Mouse (Mus musculus) heart, embryonic 12.5 days (tissue): ENCODE measurements around the gene Nfic. TPM values are rescaled to one million over a fixed set of nuclear protein-coding genes. Genes with fewer than 3 reads are reported as not detected.

Experiments used
- ATAC-seq: fragments of 200-750 bp; cut with Nextera tagmentation; 2 replicates; pipeline ENCODE4 v1.8.0; 2017; ENCODE audit warnings: moderate TSS enrichment, moderate library complexity; ENCODE audit not compliant: insufficient number of reproducible peaks, low FRiP score
- H3K27ac ChIP-seq: fragments of 300-500 bp; sonication (generic); 2 replicates; pipeline ENCODE4 v1.5.1; 2016; ENCODE audit warnings: mild to moderate bottlenecking, moderate library complexity; ENCODE audit not compliant: poor library complexity, severe bottlenecking
- H3K27me3 ChIP-seq: fragments of 300-500 bp; sonication (generic); replicated peaks from 2 replicates; pipeline ENCODE4 v1.6.1; 2016; ENCODE audit warnings: mild to moderate bottlenecking, moderate library complexity
- H3K36me3 ChIP-seq: fragments of 300-500 bp; sonication (generic); 2 replicates; pipeline ENCODE4 v1.6.1; 2016; ENCODE audit warnings: mild to moderate bottlenecking, moderate library complexity
- H3K4me1 ChIP-seq: fragments of 300-500 bp; sonication (generic); replicated peaks from 2 replicates; pipeline ENCODE4 v1.6.1; 2016; ENCODE audit warnings: mild to moderate bottlenecking
- H3K4me2 ChIP-seq: fragments of 300-500 bp; sonication (generic); 2 replicates; pipeline ENCODE4 v1.6.1; 2016; ENCODE audit warnings: mild to moderate bottlenecking, moderate library complexity
- H3K4me3 ChIP-seq: fragments of 300-500 bp; sonication (generic); 2 replicates; pipeline ENCODE4 v1.5.1; 2016; ENCODE audit warnings: mild to moderate bottlenecking
- H3K9ac ChIP-seq: fragments of 300-500 bp; sonication (generic); 2 replicates; pipeline ENCODE4 v1.6.1; 2016; ENCODE audit warnings: mild to moderate bottlenecking, moderate library complexity
- H3K9me3 ChIP-seq: fragments of 300-500 bp; sonication (generic); replicated peaks from 2 replicates; pipeline ENCODE4 v1.6.1; 2016; ENCODE audit warnings: mild to moderate bottlenecking, moderate library complexity
- WGBS: fragments of 180-500 bp; shearing (Covaris S2); methylation state at CpG from one replicate; pipeline ENCODE4 v1.1.7; 2016; 5-methylcytosine and 5-hydroxymethylcytosine counted together
- polyA plus RNA-seq: library from polyadenylated mRNA; unstranded; fragments of >200 nt; fragmentation: Nextera tagmentation; extraction: Ambion mirVana; gene quantifications from 2 replicates; pipeline ENCODE4 v1.2.1, GENCODE M21; 2016

The Nfic gene
- polyA plus RNA-seq, 1 experiment from 2014 or later, result 40.7 TPM

DNA sequence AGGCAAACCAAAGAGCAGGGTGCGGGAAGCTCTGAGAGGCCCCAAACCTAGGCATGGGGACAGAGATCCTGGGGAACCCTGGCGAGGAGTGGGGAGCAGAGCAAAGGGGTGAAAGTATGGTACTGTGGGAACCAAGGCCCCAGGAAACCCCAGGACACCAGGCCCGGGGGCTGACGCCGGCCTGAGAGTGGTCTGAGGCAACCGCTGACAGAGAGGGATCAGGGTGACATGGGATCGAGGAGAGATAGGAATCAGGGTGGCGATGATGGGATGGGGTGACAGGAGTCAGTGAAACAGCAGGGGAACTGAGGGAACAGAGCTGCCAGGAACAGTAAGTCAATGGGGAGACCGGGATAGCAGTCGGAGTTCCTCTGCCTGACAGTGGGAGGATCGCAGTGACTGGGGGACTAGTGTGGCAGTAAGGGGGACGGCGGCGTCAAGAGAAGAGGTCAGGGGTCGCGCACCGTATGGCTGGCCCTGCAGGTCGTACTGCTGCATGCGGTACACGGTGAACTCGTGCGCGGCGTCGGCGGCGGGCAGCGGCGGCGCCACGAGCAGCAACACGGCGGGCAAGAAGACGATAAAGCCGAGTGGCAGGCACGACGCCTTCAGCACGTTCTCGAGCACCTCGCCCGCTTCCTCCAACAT, 40.3 kb upstream of the Nfic start:
- peak overlapping the region; percentile 48 for H3K27ac ChIP-seq

DNA sequence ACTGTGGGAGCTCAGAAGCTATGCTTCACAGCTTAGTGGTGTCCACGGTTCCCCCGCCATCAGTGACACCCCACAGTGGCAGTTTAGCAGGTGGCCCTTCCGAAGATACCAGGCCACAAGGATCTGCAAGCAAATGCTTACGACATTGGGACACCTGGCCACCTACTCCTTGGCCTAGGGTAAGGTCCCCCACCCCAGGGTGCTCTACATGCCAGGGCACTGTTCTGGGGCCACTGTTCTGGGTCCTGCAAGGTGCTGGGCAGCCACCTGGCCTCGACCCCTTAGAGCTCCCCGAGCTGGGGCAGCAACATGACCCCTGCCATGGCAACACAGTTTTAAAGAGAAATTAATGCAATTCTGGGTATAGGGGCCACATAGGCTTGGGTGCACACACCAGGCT, 39.7 kb upstream of the Nfic start:
- Histone ChIP-seq H3K27me3 (no peaks in the 10 kb centered on the region), H3K4me2 (peak overlapping the region; percentile 99), H3K36me3 (peaks cover 39% of the 10 kb centered on the region), H3K4me1 (peaks cover 19% of the 10 kb centered on the region), H3K9me3 (no peaks in the 10 kb centered on the region), H3K4me3 (peak overlapping the region; percentile 90), H3K9ac (peak overlapping the region; percentile 93), H3K27ac (no peak overlapping the region)
- 70% methylated on average over 6 of the region's 6 CpGs for WGBS
- ATAC-seq, result no peak

More for the DNA sequence above, 40.3 kb upstream of the Nfic start:
- peak overlapping the region; percentile 90 for H3K4me3 ChIP-seq
- peak; percentile 3; the same call in 1 of the 2 replicates for ATAC-seq
- peaks cover 33% of the 10 kb centered on the region for H3K36me3 ChIP-seq
- under 1% methylated on average over 41 of the region's 41 CpGs for WGBS
- peak overlapping the region; percentile 93 for H3K9ac ChIP-seq
- peaks cover 19% of the 10 kb centered on the region for H3K4me1 ChIP-seq
- H3K4me2 ChIP-seq, result peak overlapping the region; percentile 99
- no peaks in the 10 kb centered on the region for H3K27me3 ChIP-seq
- no peaks in the 10 kb centered on the region for H3K9me3 ChIP-seq

- ATAC-seq, result no peak
- Histone ChIP-seq H3K36me3 (peaks cover 46% of the 10 kb centered on the region), H3K27ac (no peak overlapping the region), H3K4me1 (peaks cover 19% of the 10 kb centered on the region), H3K4me2 (peak overlapping the region; percentile 99), H3K27me3 (no peaks in the 10 kb centered on the region), H3K9ac (no peak overlapping the region; the same call in 1 of the 2 replicates), H3K9me3 (no peaks in the 10 kb centered on the region), H3K4me3 (no peak overlapping the region)
- 84% methylated on average over 11 of the region's 11 CpGs for WGBS
Measured at GRCm38 (mm10) chr10:81494260-81495041, 39.0 kb upstream of the Nfic start.

DNA sequence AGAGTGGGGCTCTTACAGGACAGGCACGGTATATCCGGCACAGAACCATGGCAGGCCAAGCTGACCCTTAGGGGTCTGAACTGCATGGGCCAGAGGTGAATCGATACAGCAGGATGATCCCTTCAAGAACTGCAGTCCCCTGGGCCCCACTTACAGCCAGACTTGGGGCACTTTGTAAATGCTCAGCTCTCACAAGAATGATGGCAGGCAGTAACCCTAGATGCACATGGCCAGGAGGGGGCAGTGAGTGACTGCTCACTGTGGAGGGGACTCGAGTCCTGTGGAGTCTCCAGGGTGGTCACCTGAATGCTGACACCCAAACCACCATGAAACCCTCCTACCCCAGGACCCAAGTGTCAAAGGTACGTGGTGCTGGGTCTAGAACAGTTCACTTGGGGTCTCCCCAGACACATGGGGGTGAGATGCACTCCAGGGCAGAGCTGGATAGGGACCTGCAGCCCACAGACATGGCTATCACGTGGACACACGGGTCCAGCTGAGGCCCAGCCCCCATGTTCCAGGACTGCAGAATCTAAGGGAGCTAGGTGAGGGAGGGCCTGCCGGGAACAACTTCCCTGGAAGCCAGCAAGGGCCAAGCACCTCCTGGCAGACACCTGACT, 38.3 kb upstream of the Nfic start:
- Histone ChIP-seq H3K9me3 (no peaks in the 10 kb centered on the region), H3K9ac (no peak overlapping the region), H3K27me3 (no peaks in the 10 kb centered on the region), H3K4me3 (no peak overlapping the region), H3K4me2 (no peak overlapping the region), H3K27ac (no peak overlapping the region), H3K36me3 (peaks cover 54% of the 10 kb centered on the region), H3K4me1 (peaks cover 19% of the 10 kb centered on the region)
- no peak for ATAC-seq
- 83% methylated on average over 8 of the region's 8 CpGs for WGBS

GRCm38 (mm10) chr10:81492606-81493240, 37.3 kb upstream of the Nfic start:
- Histone ChIP-seq H3K4me2 (no peak overlapping the region), H3K36me3 (peaks cover 63% of the 10 kb centered on the region), H3K27me3 (no peaks in the 10 kb centered on the region), H3K4me1 (peaks cover 28% of the 10 kb centered on the region), H3K9ac (no peak overlapping the region), H3K9me3 (no peaks in the 10 kb centered on the region), H3K4me3 (no peak overlapping the region), H3K27ac (no peak overlapping the region)
- WGBS, result 91% methylated on average over 11 of the region's 11 CpGs
- ATAC-seq, result no peak

DNA sequence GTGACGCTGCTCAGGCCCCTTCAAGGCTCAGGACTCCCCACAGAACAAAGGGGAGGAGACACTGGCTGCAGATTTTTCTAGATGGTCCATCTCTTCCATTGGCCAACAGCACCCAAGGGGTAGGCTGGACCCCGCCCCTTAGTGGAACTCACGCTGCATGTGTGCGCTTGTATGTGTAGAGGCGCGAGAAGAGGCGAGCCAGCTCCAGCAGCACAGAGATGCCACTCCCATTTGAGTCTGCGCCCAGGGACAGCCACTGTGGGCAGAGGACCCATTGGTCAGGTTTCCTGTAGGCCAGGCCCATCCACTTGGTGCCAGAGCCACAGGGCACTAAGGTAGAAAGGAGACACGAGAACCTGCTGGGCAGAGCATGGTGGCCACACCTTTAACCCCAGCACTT, 35.6 kb upstream of the Nfic start:
- Histone ChIP-seq H3K27ac (no peak overlapping the region), H3K9ac (no peak overlapping the region), H3K9me3 (no peaks in the 10 kb centered on the region), H3K4me1 (peaks cover 33% of the 10 kb centered on the region), H3K4me3 (no peak overlapping the region), H3K27me3 (no peaks in the 10 kb centered on the region), H3K4me2 (no peak overlapping the region), H3K36me3 (peaks cover 80% of the 10 kb centered on the region)
- ATAC-seq, result no peak
- 92% methylated on average over 9 of the region's 9 CpGs for WGBS

GRCm38 (mm10) chr10:81489941-81490340, 34.5 kb upstream of the Nfic start:
- Histone ChIP-seq H3K27ac (no peak overlapping the region), H3K4me3 (no peak overlapping the region), H3K27me3 (no peaks in the 10 kb centered on the region), H3K9me3 (no peaks in the 10 kb centered on the region), H3K9ac (no peak overlapping the region), H3K4me2 (no peak overlapping the region), H3K36me3 (peaks cover 81% of the 10 kb centered on the region), H3K4me1 (peaks cover 25% of the 10 kb centered on the region)
- 80% methylated on average over 14 of the region's 14 CpGs for WGBS
- no peak for ATAC-seq

- no peak for ATAC-seq
- H3K27ac ChIP-seq, result no peak overlapping the region
- 0 out of 2 replicates have a peak overlapping the region, but pooled peaks have one; percentile 3 for H3K9ac ChIP-seq
- peaks cover 14% of the 10 kb centered on the region for H3K4me1 ChIP-seq
- no peak overlapping the region for H3K4me3 ChIP-seq
- WGBS, result 68% methylated on average over 11 of the region's 11 CpGs
- H3K9me3 ChIP-seq, result no peaks in the 10 kb centered on the region
- no peaks in the 10 kb centered on the region for H3K27me3 ChIP-seq
- H3K36me3 ChIP-seq, result peaks cover 71% of the 10 kb centered on the region
- no peak overlapping the region for H3K4me2 ChIP-seq
Measured at GRCm38 (mm10) chr10:81488081-81488480, 32.6 kb upstream of the Nfic start.

- Histone ChIP-seq H3K4me1 (peaks cover 22% of the 10 kb centered on the region), H3K4me3 (no peak overlapping the region), H3K36me3 (peaks cover 55% of the 10 kb centered on the region), H3K4me2 (no peak overlapping the region), H3K9ac (no peak overlapping the region), H3K9me3 (no peaks in the 10 kb centered on the region), H3K27me3 (peaks cover 15% of the 10 kb centered on the region), H3K27ac (no peak overlapping the region)
- no peak for ATAC-seq
- 93% methylated on average over 10 of the region's 10 CpGs for WGBS
Measured at GRCm38 (mm10) chr10:81486496-81486895, 31.1 kb upstream of the Nfic start.

DNA sequence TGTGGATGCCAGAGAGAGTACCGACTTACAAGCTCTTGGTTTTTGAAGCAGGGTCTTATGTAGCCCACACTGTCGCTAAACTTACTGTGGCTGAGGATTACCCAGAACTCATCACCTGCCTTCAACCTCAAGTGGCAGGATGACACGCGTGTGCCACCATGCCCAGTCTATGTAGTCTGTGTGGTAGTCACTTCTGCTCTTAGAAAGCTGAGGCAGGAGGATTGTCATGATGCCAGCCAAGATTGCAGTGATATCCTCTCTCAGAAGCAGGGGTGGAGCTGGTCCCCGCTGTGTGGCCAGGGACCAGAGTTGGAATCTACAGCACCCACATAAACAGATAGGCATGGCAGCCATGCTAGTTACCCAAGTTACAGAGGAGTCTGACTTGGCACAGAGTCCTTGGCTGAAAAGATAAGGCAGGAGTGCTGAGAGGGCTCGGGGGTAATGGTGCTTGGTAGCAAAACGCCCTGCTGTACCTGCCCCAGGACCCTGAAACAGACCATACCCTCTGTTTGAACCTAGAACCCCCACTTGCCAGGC, 30.1 kb upstream of the Nfic start:
- Histone ChIP-seq H3K4me3 (no peak overlapping the region), H3K36me3 (peaks cover 46% of the 10 kb centered on the region), H3K4me1 (peaks cover 22% of the 10 kb centered on the region), H3K27ac (no peak overlapping the region), H3K27me3 (peaks cover 24% of the 10 kb centered on the region), H3K9ac (no peak overlapping the region), H3K4me2 (no peak overlapping the region), H3K9me3 (no peaks in the 10 kb centered on the region)
- 62% methylated on average over 7 of the region's 7 CpGs for WGBS
- no peak for ATAC-seq

DNA sequence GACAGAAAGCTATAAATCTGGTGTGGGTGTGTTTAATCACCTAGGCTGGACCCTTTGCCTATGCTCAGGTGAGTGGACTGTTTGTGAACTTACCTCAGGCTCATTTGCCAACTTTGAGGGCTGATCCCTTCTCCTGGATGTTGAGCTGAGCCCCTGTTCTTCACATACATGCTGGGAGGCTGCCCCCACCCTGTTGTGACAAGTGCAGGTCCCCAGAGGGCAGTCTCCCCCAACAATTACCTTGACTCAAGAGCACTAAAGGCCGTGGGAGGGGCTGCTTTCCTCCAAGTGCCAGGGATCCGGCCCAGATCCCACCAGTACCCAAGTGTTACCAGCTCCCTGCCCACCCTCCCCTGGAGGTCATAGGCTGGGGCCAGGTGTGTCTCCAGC, 29.6 kb upstream of the Nfic start:
- Histone ChIP-seq H3K9me3 (no peaks in the 10 kb centered on the region), H3K9ac (no peak overlapping the region), H3K4me3 (no peak overlapping the region), H3K36me3 (peaks cover 41% of the 10 kb centered on the region), H3K27me3 (peaks cover 29% of the 10 kb centered on the region), H3K4me1 (peaks cover 22% of the 10 kb centered on the region), H3K27ac (no peak overlapping the region), H3K4me2 (no peak overlapping the region)
- WGBS, result 26% methylated on average over 2 of the region's 2 CpGs
- no peak for ATAC-seq
